Mouse (Mus musculus) layer of hippocampus, adult 11-12 months (tissue): ENCODE results near the gene Dip2c.

Experiments
- DNase-seq: peaks from one replicate; pipeline ENCODE4 v3.0.0; 2022; ENCODE audit warnings: low spot score

Gene Dip2c

GRCm38 (mm10) chr13:9538556-9538955, 262.2 kb downstream of the Dip2c start:
- no peak for DNase-seq

GRCm38 (mm10) chr13:9547698-9548344, 271.5 kb downstream of the Dip2c start:
- no peak for DNase-seq

- no peak for DNase-seq
These were observed 285.8 kb downstream of the Dip2c start for GRCm38 (mm10) chr13:9562099-9562498.

- no peak for DNase-seq
These were observed 286.6 kb downstream of the Dip2c start for GRCm38 (mm10) chr13:9562921-9563320.

GRCm38 (mm10) chr13:9568852-9569251, 292.5 kb downstream of the Dip2c start:
- no peak for DNase-seq

- no peak for DNase-seq
These were observed 300.4 kb downstream of the Dip2c start for GRCm38 (mm10) chr13:9576686-9577085.

GRCm38 (mm10) chr13:9578456-9578855, 302.1 kb downstream of the Dip2c start:
- no peak for DNase-seq

- no peak for DNase-seq
These were observed 305.5 kb downstream of the Dip2c start for GRCm38 (mm10) chr13:9581821-9582220.

- DNase-seq: no peak
These were observed 307.3 kb downstream of the Dip2c start for GRCm38 (mm10) chr13:9583579-9583978.

GRCm38 (mm10) chr13:9599334-9600096, 323.2 kb downstream of the Dip2c start:
- no peak for DNase-seq

- no peak for DNase-seq
These were observed 325.0 kb downstream of the Dip2c start for GRCm38 (mm10) chr13:9601350-9601749.

GRCm38 (mm10) chr13:9611229-9611628, 334.9 kb downstream of the Dip2c start:
- no peak for DNase-seq

- DNase-seq: no peak
These were observed 356.4 kb downstream of the Dip2c start for GRCm38 (mm10) chr13:9632684-9633083.

- no peak for DNase-seq
These were observed 359.6 kb downstream of the Dip2c start for GRCm38 (mm10) chr13:9635951-9636350.

GRCm38 (mm10) chr13:9636505-9636904, 360.2 kb downstream of the Dip2c start:
- DNase-seq: no peak

GRCm38 (mm10) chr13:9637949-9638348, 361.6 kb downstream of the Dip2c start:
- DNase-seq: no peak

- no peak for DNase-seq
These were observed 372.4 kb downstream of the Dip2c start for GRCm38 (mm10) chr13:9648716-9649115.

GRCm38 (mm10) chr13:9649894-9650293, 373.6 kb downstream of the Dip2c start:
- DNase-seq: no peak

- peak; percentile 28 for DNase-seq
These were observed 374.3 kb downstream of the Dip2c start for GRCm38 (mm10) chr13:9650580-9650979.

- DNase-seq: no peak
These were observed 376.7 kb downstream of the Dip2c start for GRCm38 (mm10) chr13:9653018-9653417.

GRCm38 (mm10) chr13:9656613-9657012, 380.3 kb downstream of the Dip2c start:
- DNase-seq: no peak

- DNase-seq: no peak
These were observed 384.4 kb downstream of the Dip2c start for GRCm38 (mm10) chr13:9660711-9661110.

- no peak for DNase-seq
These were observed 387.3 kb downstream of the Dip2c start for GRCm38 (mm10) chr13:9663593-9663992.
